8 mouse cellular contexts compared by ENCODE assay signal in the genomic region with DNA sequence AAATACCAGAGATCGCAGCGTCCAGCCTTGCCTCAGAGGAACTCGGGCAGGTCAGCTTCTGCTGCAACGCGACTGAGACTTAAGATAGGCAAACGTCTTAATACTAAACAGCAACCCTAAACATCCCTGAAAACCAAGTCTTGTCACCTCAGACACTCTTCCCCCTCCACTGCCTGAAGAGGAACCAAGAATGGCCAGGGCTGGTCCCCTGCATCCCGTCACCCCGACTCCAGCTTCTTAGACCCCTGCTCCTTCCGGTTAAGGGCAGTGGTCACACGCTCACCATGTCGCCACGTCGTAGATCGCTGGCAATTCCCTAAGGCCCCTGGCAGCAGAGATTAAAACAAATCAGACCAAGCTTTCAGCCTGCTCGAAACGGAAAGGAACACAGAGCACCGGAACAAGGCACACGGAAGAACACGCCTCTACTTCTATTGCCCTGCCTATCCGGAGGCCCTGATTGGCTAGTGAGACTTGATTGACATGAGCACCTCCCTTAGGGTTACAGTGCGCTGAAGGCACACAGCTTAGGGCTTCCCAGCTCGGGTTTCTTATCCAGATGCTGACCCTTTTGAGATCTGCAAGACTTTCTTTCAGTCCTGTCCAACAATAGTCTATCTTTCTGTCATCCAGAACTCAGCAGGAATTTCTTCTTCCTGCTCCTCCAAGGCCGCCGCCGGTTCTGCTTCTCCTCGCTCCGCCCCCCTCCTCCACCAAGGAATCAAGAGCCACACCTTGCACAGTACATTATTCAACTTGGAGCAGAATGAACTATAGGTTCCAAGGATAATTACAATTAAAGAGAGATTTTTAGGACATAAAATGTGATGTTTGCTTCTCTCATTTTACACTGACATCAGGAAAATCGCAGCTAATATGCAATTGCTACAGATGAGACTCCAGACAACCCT. TPM values are rescaled to one million over a fixed set of nuclear protein-coding genes. Genes with fewer than 3 reads are reported as not detected.
DNase-seq lines count a peak whose midpoint lies in the region; ATAC-seq and TF ChIP-seq lines count a peak whose summit lies in the region.
"Not testable (repeated sequence)": the region's sequence is repeated elsewhere in the genome, so short reads cannot be mapped to it uniquely, and the experiment has no call there.

Gene Gm49359, minus strand, starts transcription at position 409 of the 911 bp plus-strand sequence.

- ATAC-seq in forebrain, postnatal 0 days: peak; percentile 100
- ATAC-seq in lung, embryonic 15.5 days (ENCODE audit: borderline replicate concordance, extremely low read depth, low FRiP score, low TSS enrichment): peak; percentile 97

- peak within 1 kb of the TSS; percentile 96 for H3K9ac ChIP-seq in MEL (ENCODE audit: control insufficient read depth, low read depth, low read length, poor library complexity, severe bottlenecking)
- H3K9ac ChIP-seq in forebrain, postnatal 0 days: peak within 1 kb of the TSS; percentile 68
- H3K9ac ChIP-seq in lung, embryonic 15.5 days: peak within 1 kb of the TSS; percentile 71

- peak within 1 kb of the TSS; percentile 89 to 100 for H3K4me3 ChIP-seq in MEL (ENCODE audit: control insufficient read depth in 1 of 2, insufficient read depth in 1 of 2, low read depth in 2 of 2, low read length in 2 of 2)
- peak within 1 kb of the TSS; percentile 72 for H3K4me3 ChIP-seq in cerebellum, adult 2 months (replicated peaks; ENCODE audit: insufficient read depth, low read depth, low read length)
- peak within 1 kb of the TSS; percentile 52 for H3K4me3 ChIP-seq in forebrain, postnatal 0 days (ENCODE audit: low read depth, low read length)
- peak within 1 kb of the TSS; percentile 69 for H3K4me3 ChIP-seq in lung, embryonic 15.5 days

- TF ChIP-seq RAD21 in MEL (IDR thresholded peaks at IDR 0.05; ENCODE audit: low read depth, low read length): not testable (repeated sequence)

- under 1% methylated on average over 28 of the region's 28 CpGs for WGBS in cerebellum, adult 2 months
- 1% methylated on average over 28 of the region's 28 CpGs for WGBS in forebrain, postnatal 0 days
- WGBS in lung, embryonic 15.5 days: 1% methylated on average over 28 of the region's 28 CpGs

- peak; percentile 96 for DNase-seq in MEL (ENCODE audit: low read depth, low spot score)
- DNase-seq in cerebellum, adult 2 months: peak; percentile 88 to 89
- peak; percentile 92 for DNase-seq in forebrain, postnatal 0 days
- DNase-seq in heart, postnatal 4 days: peak; percentile 91
- peak; percentile 90 for DNase-seq in layer of hippocampus, adult 8-10 months (ENCODE audit: low spot score in 2 of 2)
- DNase-seq in ovary, adult 18-20 months (ENCODE audit: low spot score): peak; percentile 80
- peak; percentile 92 for DNase-seq in thymus, postnatal 0 days (ENCODE audit: low spot score)

- not testable (repeated sequence) for H3K9me3 ChIP-seq in MEL (replicated peaks; ENCODE audit: insufficient read depth, low read length); forebrain, postnatal 0 days (ENCODE audit: low read length); lung, embryonic 15.5 days

- TF ChIP-seq EP300 in MEL (IDR thresholded peaks at IDR 0.05; ENCODE audit: low read depth in 1 of 2, low read length in 2 of 2): not testable (repeated sequence)

- not testable (repeated sequence) for H3K36me3 ChIP-seq in MEL (ENCODE audit: control insufficient read depth in 1 of 2, insufficient read depth in 2 of 2, low read length in 2 of 2); forebrain, postnatal 0 days (ENCODE audit: insufficient read depth)
- peaks cover 10% of the 10 kb centered on the region; the same call in 1 of the 2 replicates for H3K36me3 ChIP-seq in lung, embryonic 15.5 days

- H3K27ac ChIP-seq in MEL (ENCODE audit: control insufficient read depth, low read depth, low read length): peak within 1 kb of the TSS; percentile 89
- H3K27ac ChIP-seq in cerebellum, adult 2 months (ENCODE audit: insufficient read depth, low read length): peak within 1 kb of the TSS; percentile 75
- peak within 1 kb of the TSS; percentile 87 for H3K27ac ChIP-seq in forebrain, postnatal 0 days (ENCODE audit: low read depth, low read length)
- H3K27ac ChIP-seq in lung, embryonic 15.5 days: peak within 1 kb of the TSS; percentile 81

- not testable (repeated sequence) for H3K79me2 ChIP-seq in MEL (ENCODE audit: control insufficient read depth, insufficient read depth, low read length, poor library complexity)

- not testable (repeated sequence) for H3K27me3 ChIP-seq in MEL (ENCODE audit: control insufficient read depth in 1 of 2, insufficient read depth in 2 of 2, low read length in 2 of 2); cerebellum, adult 2 months (ENCODE audit: control insufficient read depth, insufficient read depth, low read length); forebrain, postnatal 0 days (ENCODE audit: insufficient read depth, low read length); lung, embryonic 15.5 days

- H3K4me2 ChIP-seq in forebrain, postnatal 0 days (ENCODE audit: low read depth): peak within 1 kb of the TSS; percentile 43
- peak within 1 kb of the TSS; percentile 47 for H3K4me2 ChIP-seq in lung, embryonic 15.5 days

- not testable (repeated sequence) for H3K4me1 ChIP-seq in MEL (ENCODE audit: control insufficient read depth in 1 of 2, insufficient read depth in 2 of 2, low read length in 2 of 2); cerebellum, adult 2 months (ENCODE audit: control insufficient read depth, insufficient read depth, low read length); forebrain, postnatal 0 days (ENCODE audit: insufficient read depth); lung, embryonic 15.5 days

- TF ChIP-seq CTCF in MEL (IDR thresholded peaks at IDR 0.05 in 2 of 3, conservative IDR thresholded peaks at IDR 0.05 in 1 of 3; ENCODE audit: control insufficient read depth in 1 of 3, insufficient read depth in 1 of 3, low read depth in 2 of 3, low read length in 3 of 3, poor library complexity in 1 of 3, severe bottlenecking in 1 of 3); cerebellum, adult 2 months (IDR thresholded peaks at IDR 0.05; ENCODE audit: borderline replicate concordance, insufficient read depth, low read depth, low read length); forebrain, postnatal 0 days (IDR thresholded peaks at IDR 0.05; ENCODE audit: low read depth): not testable (repeated sequence)

- TF ChIP-seq POLR2A in MEL (IDR thresholded peaks at IDR 0.05; ENCODE audit: control insufficient read depth in 1 of 2, insufficient read depth in 1 of 2, low read depth in 1 of 2, low read length in 2 of 2, poor library complexity in 1 of 2): peak; percentile 44 to 60; a peak in 2 of 4 replicates
- peak; percentile 55; the same call in 1 of the 2 replicates for TF ChIP-seq POLR2A in cerebellum, adult 2 months (IDR thresholded peaks at IDR 0.05; ENCODE audit: borderline replicate concordance, insufficient read depth, low read length)

TF ChIP-seq in MEL, 35 proteins besides CTCF, POLR2A, EP300 and RAD21:
- TF ChIP-seq HCFC1 (IDR thresholded peaks at IDR 0.05; ENCODE audit: low read depth, low read length): peak; percentile 84
- peak; percentile 82 for TF ChIP-seq ELF1 (IDR thresholded peaks at IDR 0.05; ENCODE audit: low read depth, low read length)
- peak; percentile 58; the same call in 1 of the 2 replicates for TF ChIP-seq TBP (IDR thresholded peaks at IDR 0.05; ENCODE audit: low read depth, low read length)
- TF ChIP-seq CHD2 (IDR thresholded peaks at IDR 0.05; ENCODE audit: low read length): peak; percentile 67
- TF ChIP-seq RCOR1 (IDR thresholded peaks at IDR 0.05; ENCODE audit: low read depth, low read length): peak; percentile 40; the same call in 1 of the 2 replicates
- peak; percentile 55 for TF ChIP-seq NELFE (IDR thresholded peaks at IDR 0.05; ENCODE audit: low read depth, low read length)
- peak; percentile 67 for TF ChIP-seq SIN3A (IDR thresholded peaks at IDR 0.05; ENCODE audit: low read length)

RNA-seq across cellular contexts. Expression of gene Gm49359, which starts in this region (rescaled TPM):
- 3.5 TPM in 2 replicates for total RNA-seq in MEL (2012; rRNA removed)
- 100 to 1,000 TPM in 1 of 2 experiments, 1 to 10 TPM in 1; 5.2 to 144 TPM for polyA plus RNA-seq in MEL (2012; ENCODE audit: insufficient read depth in 1 of 2, insufficient read length in 2 of 2, low read depth in 1 of 2, low replicate concordance in 2 of 2, missing spikeins in 1 of 2)
- polyA plus RNA-seq in cerebellum, adult 2 months (2012; rRNA removed): 5.6 and 5.7 TPM in 2 replicates
- 6.6 and 9.3 TPM in 2 replicates for total RNA-seq in forebrain, postnatal 0 days (2014; rRNA removed)
- polyA plus RNA-seq in forebrain, postnatal 0 days (2015; fragmentation: Nextera tagmentation; extraction: Ambion mirVana): 4.0 and 9.1 TPM in 2 replicates
- total RNA-seq in heart, postnatal 4 days (2021): 10 to 100 TPM in 1 of 2 experiments, 1 to 10 TPM in 1; 8.2 to 10.2 TPM
- total RNA-seq in layer of hippocampus, adult 8-10 months (2022): 10 to 100 TPM; 11.2 to 15.7 (median 15.4) TPM
- 11.9 and 12.3 TPM in 2 replicates for polyA plus RNA-seq in lung, embryonic 15.5 days (2015; fragmentation: Nextera tagmentation; extraction: Ambion mirVana)
- polyA plus RNA-seq in thymus, postnatal 0 days (2015; fragmentation: Nextera tagmentation; extraction: Ambion mirVana): 6.8 and 8.4 TPM in 2 replicates

Comparison
In these comparisons a context has a peak if more than half of its experiments do, and no peak if none do; other contexts are left out.
1. Peak in every context shown above with its lines: DNase-seq, ATAC-seq, H3K4me3 ChIP-seq and H3K27ac ChIP-seq.